Mouse (Mus musculus) spleen, postnatal 4 days (tissue): ENCODE data around the gene Plod3.

Experiments
- DNase-seq, 2 experiments: peaks; one replicate each; pipeline ENCODE4 v3.0.0; 2022; ENCODE audit warnings: low spot score in 2 of 2

Gene Plod3

DNA sequence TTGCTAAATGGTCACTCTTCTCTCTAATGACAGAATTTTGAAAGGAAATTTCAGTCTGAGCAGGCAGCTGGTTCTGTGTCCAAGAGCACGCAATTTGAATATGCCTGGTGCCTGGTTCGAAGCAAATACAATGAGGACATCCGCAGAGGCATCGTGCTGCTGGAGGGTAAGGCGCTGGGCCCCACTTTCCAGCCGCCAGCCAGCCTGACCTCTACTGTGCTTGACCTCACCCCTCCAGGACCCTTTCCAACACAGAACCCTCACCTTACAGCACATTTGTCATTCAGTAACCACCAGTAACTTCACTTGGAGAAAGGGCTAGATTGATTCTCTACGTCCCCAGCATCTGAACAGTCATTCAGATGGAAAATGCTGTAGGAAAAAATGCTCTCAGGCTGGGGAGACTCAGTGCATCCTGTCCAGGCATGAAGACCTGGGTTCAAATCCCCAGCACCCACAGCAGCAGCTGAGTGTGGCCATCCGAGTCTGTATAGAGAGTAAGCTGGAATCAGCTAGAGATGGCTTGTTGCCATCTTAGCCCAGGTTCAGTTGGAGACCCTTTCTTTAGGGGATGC lies 23.8 kb upstream of the Plod3 start:
- no peak for DNase-seq

- peak; percentile 66 to 79 for DNase-seq
Observed at GRCm38 (mm10) chr5:136965210-136965609, 21.6 kb upstream of the Plod3 start.

GRCm38 (mm10) chr5:136965686-136966085 lies 21.1 kb upstream of the Plod3 start:
- DNase-seq: peak in 1 of 2 experiments; percentile 71

- DNase-seq: no peak
Observed at GRCm38 (mm10) chr5:136966331-136966730, 20.5 kb upstream of the Plod3 start, which contains the start of gene Cldn15. Cldn15 (plus strand) TSS chr5:136966616.

- DNase-seq: no peak
Observed at GRCm38 (mm10) chr5:136966861-136967455, 19.9 kb upstream of the Plod3 start.

DNA sequence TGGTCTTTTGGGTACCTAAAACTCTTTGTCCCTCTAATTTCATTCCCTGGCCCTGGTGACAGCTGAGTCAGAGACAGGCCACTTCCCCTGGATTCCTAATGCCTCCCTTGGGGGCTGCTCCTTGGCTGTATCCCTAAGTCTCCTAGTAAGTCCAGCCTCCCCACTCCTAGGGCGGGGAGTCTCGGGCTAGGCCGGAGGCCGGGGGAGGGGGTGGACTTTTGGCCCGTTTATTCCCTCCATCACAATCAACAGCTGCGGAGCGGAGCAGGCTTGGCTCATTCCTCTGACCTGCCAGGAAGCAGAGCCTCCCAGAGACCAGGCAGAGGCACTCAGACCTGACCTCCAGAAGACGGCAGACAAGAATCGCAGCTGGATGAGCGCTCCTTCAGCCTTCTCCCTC lies 19.2 kb upstream of the Plod3 start:
- DNase-seq: no peak

DNA sequence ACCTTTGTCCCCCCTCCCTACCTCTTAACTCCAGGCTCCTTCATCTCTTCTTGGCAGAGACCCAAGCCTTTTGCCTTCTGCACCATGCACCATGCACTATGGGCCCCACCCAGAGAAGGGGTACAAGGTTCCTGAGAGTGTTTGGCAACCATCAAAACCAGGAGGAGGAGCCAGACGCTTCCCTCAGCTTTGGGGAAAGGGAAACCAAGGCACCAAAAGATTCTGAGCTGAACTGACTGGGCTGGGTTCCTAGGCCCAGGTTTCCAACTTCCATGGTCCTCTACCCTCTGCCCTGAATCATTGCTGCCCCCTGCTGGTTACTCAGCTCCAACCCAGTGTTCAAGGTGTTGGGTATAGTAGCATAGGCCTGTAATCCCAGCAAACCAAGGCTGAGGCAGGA lies 16.1 kb upstream of the Plod3 start:
- peak; percentile 79 to 93 for DNase-seq

- no peak for DNase-seq
Observed at GRCm38 (mm10) chr5:136973670-136974069, 13.1 kb upstream of the Plod3 start.

DNA sequence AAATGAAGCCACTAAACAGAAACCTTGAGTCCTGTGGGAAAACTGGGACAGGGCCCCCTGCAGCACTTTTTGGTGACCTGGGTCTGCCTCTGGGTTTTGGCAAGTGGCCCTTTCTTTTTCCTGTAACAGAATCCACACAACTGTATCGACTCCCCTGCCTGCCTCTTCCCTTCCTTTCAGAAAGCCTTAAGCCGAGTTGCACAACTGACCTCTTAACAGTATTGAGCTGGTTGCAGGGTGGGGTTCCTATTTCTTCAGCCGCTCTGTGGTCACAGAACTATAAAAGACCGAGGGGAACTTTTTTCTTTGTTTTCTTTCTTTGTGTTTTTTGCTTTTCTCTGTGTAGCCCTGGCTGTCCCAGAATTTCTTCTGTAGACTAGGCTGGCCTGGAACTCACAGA lies 9.1 kb upstream of the Plod3 start:
- DNase-seq: no peak

DNA sequence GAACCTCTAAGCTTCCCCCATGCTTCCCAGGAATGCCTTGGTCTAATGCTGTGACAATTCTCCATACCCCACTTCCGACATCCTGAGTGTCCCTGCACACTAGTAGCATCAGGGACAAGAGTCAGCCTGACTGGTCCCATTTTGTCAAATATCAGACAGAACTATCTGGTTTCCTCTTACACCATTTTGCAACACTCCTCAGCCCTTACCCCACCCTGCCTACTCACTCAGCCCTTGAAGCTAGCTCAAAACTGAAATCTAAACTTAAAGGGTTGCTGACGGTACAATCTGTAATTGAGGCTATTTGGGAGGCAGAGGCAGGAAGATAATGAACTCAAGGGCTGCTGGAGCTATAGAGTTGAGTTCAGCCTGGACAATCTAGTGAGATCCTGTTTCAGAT lies 7.1 kb upstream of the Plod3 start:
- DNase-seq: no peak

GRCm38 (mm10) chr5:136980974-136981373 lies 5.8 kb upstream of the Plod3 start:
- DNase-seq: no peak

DNA sequence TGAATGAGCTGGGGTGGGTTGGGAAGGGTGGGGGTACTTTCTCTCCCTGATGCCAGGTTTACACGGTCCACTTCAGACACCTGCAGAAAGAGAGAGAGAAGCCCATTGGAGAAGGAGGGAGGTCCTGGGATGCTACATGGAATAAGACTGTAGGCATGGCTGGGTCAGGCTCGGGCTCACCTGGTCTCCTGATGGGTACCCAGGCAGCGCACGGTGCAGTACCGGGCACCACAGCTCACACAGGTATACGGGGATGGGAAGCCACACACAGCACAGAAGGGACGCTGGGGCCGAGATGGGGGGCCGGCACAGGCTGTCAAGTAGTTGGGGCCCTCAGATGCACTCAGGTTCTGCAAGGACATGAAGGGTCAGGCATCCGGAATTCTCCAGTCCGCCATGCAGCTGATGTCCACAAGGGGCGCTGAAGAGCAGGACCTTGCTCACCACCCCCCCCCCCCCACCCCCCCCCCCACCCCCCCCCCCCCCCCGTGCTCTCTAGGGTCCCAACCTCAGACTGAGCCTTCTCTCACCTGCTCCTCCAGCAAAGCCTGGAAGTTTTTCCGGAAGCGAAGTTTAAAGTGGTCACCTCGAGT lies 4.4 kb upstream of the Plod3 start:
- DNase-seq: peak; percentile 51 to 81

DNA sequence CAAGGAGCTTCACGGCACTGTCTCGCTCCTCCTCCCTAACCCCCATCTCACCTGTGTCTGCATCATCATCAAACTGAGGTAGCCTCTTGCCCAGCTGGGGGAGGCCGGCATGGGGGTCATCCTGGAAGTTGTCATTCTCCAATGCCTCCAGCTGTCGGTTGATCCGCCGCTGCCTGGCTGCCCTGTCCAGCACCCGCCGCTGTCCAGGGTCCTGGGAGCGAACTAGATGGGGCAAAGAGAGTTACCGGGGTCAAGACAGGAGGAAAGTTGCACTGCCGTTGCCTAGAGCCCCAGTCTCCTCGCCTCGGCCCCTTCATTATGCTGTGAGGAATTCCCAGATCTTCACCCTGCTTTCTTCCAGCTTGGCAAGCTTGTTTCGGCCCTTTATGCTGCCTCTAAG lies 2.0 kb upstream of the Plod3 start:
- DNase-seq: no peak

- peak; percentile 67 to 84 for DNase-seq
Observed at GRCm38 (mm10) chr5:136987138-136987933, 517 bp downstream of the Plod3 start.

DNA sequence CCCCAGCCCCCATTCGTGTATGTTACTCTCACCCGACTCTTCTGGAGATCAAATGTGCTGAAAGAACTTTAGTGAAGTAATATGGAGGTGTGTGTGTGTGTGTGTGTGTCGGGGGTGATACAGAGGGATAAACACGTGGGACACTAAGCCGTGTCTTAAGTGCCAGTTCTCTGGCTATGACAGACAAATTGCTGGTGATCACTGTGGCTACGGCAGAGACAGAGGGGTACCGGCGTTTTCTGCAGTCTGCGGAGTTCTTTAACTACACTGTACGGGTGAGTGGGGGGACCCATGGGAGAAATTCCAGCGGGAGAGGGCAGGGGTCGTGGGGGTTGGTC lies 1.1 kb downstream of the Plod3 start, which contains the start of gene Znhit1:
Znhit1 (minus strand) TSS at position 88 of the 338 bp plus-strand sequence.
- no peak for DNase-seq

GRCm38 (mm10) chr5:136988420-136988819 lies 1.6 kb downstream of the Plod3 start:
- DNase-seq: peak in 1 of 2 experiments; percentile 33

- DNase-seq: no peak
Observed at GRCm38 (mm10) chr5:136989801-136990200, 3.0 kb downstream of the Plod3 start.

DNA sequence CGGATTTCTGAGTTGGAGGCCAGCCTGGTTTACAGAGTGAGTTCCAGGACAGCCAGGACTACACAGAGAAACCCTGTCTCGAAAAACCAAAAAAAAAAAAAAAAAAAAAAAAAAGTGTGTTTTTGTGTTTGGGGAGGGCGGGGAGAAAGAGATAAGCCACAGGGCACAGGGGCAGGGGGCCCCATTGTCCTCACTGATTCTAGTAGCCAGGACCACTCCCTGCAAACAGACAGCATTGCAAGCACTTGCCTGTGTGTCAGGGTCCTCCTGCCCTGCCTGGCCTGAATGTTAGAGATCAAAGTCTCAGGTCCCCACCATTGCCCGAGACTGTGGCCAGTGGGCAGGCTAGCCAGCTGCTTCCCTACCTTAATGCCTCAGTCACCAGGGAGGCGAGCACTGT lies 12.6 kb downstream of the Plod3 start:
- DNase-seq: no peak

DNA sequence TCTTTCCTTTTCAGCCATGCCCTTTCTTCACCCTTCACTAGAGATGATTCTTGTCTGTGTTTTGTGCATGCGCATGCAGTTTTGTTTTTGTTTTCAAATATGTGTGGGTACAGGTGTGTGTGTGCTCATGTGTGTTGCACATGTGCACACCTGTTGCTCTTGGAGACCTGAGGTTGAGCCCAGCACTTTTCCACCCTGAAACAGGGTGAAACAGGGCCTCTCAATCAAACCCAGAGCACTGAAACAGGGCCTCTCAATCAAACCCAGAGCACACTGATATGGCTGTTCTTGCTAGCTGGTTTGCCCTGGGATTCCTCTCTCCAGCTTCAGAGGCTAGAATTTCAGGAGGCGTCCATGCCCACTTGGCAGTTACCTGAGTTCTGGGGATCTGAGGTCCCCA lies 13.8 kb downstream of the Plod3 start:
- no peak for DNase-seq

DNA sequence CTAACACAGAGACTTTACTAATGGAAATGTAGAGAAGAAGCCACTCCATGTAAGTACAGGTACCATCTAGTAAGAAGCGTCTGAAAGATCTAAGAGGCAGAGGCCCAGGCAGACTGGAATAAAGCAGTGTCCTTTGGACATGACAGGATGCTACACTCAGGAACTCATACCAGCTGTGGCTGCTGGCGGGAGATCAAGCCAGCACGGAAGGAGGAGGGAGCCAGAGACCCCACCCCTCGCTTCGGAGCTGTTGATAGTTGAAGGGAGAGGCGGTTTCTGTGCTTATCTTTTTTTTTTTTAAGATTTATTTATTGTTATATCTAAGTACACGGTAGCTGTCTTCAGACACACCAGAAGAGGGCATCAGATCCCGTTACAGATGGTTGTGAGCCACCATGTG lies 20.5 kb downstream of the Plod3 start:
- DNase-seq: no peak

DNA sequence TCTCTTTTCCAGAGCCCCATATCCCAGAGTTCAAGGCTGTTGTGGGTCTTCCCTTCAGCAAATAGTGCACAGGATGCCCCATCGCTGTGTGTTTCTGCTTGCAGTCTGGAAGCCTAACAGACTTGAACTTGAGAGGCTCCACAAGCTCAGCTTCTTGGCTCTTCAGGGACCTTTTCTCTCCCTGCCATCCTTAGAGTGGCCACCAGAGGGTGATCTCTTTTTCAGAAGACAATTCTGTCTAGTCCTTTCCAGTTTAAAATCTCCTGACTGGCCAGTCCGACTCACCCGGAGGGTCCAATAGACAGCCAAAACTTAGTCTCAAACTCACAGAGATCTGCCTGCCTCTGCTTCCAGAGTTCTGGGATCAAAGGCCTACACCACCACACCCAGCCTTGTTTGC lies 23.2 kb downstream of the Plod3 start:
- DNase-seq: peak in 1 of 2 experiments; percentile 38

GRCm38 (mm10) chr5:137012401-137012950 lies 25.7 kb downstream of the Plod3 start:
- DNase-seq: no peak
